Comparison of ENCODE assay signal across 8 mouse cellular contexts in genomic region chr11:32534453-32535075, GRCm38 (mm10). TPM values are rescaled to one million over a fixed set of nuclear protein-coding genes. Genes with fewer than 3 reads are reported as not detected.
A peak's percentile ranks its signal among the peaks of the same experiment; 100 is the strongest.
DNase-seq lines count a peak whose midpoint lies in the region; ATAC-seq and TF ChIP-seq lines count a peak whose summit lies in the region.
"Had no signal": no experiment of that assay in that cellular context is flagged by ENCODE, and none has a peak within 500 bp of the region (broad histone marks: within the 10 kb centered on the region; RNA-seq: fewer than 3 reads in every experiment).

No protein-coding gene starts in this region.

- no peak for ATAC-seq in lung, embryonic 16.5 days (ENCODE audit: low read depth)
- ATAC-seq in embryonic facial prominence, embryonic 15.5 days (ENCODE audit: insufficient number of reproducible peaks, low FRiP score, low TSS enrichment, low read depth): no peak
- ATAC-seq in intestine, embryonic 15.5 days: no peak

- no peaks in the 10 kb centered on the region for H3K27me3 ChIP-seq in lung, embryonic 16.5 days (ENCODE audit: control insufficient read depth, insufficient read depth, low read depth, low read length)
- peaks cover 4% of the 10 kb centered on the region; the same call in 1 of the 2 replicates for H3K27me3 ChIP-seq in embryonic facial prominence, embryonic 15.5 days
- no peaks in the 10 kb centered on the region for H3K27me3 ChIP-seq in intestine, embryonic 15.5 days (replicated peaks)
- no peaks in the 10 kb centered on the region for H3K27me3 ChIP-seq in myocyte (ENCODE audit: control insufficient read depth, insufficient read depth, insufficient read length)

- no peak for DNase-seq in lung, postnatal 25 days (ENCODE audit: low spot score)
- no peak for DNase-seq in left cerebral cortex, adult 9 months (ENCODE audit: low spot score in 2 of 2)
- DNase-seq in yolk sac, embryonic 10.5 days (ENCODE audit: low spot score): no peak
- DNase-seq: adrenal gland, adult 8-10 months had no signal

- peaks cover 48% of the 10 kb centered on the region for H3K79me2 ChIP-seq in myocyte (ENCODE audit: control insufficient read depth, insufficient read depth)

- peak overlapping the region; percentile 49 for H3ac ChIP-seq in myocyte (ENCODE audit: control insufficient read depth, insufficient read length)

- H3K4me1 ChIP-seq in lung, embryonic 16.5 days (replicated peaks; ENCODE audit: control insufficient read depth, insufficient read depth, low read length): peaks cover 24% of the 10 kb centered on the region
- peaks cover 27% of the 10 kb centered on the region for H3K4me1 ChIP-seq in embryonic facial prominence, embryonic 15.5 days
- H3K4me1 ChIP-seq in intestine, embryonic 15.5 days (replicated peaks): peaks cover 31% of the 10 kb centered on the region

- no peak for TF ChIP-seq POLR2A in myocyte (IDR thresholded peaks at IDR 0.05; ENCODE audit: insufficient read length, low read depth)

- H3K27ac ChIP-seq in lung, embryonic 16.5 days (ENCODE audit: low read length): no peak overlapping the region
- H3K27ac ChIP-seq in embryonic facial prominence, embryonic 15.5 days (replicated peaks): no peak overlapping the region
- no peak overlapping the region for H3K27ac ChIP-seq in intestine, embryonic 15.5 days

- no peaks in the 10 kb centered on the region for H3K36me3 ChIP-seq in lung, embryonic 16.5 days (ENCODE audit: control insufficient read depth, insufficient read depth, low read length)
- no peaks in the 10 kb centered on the region for H3K36me3 ChIP-seq in embryonic facial prominence, embryonic 15.5 days
- H3K36me3 ChIP-seq in intestine, embryonic 15.5 days: no peaks in the 10 kb centered on the region
- no peaks in the 10 kb centered on the region for H3K36me3 ChIP-seq in myocyte (ENCODE audit: control insufficient read depth, insufficient read depth)

- no peaks in the 10 kb centered on the region for H3K9me3 ChIP-seq in lung, embryonic 16.5 days (ENCODE audit: control insufficient read depth, low read length)
- no peaks in the 10 kb centered on the region for H3K9me3 ChIP-seq in embryonic facial prominence, embryonic 15.5 days (replicated peaks)
- no peaks in the 10 kb centered on the region for H3K9me3 ChIP-seq in intestine, embryonic 15.5 days

- no peak overlapping the region for H3K9ac ChIP-seq in lung, embryonic 16.5 days (ENCODE audit: low read length)
- H3K9ac ChIP-seq in embryonic facial prominence, embryonic 15.5 days: no peak overlapping the region
- no peak overlapping the region for H3K9ac ChIP-seq in intestine, embryonic 15.5 days

- H3K4me2 ChIP-seq in lung, embryonic 16.5 days (ENCODE audit: low read depth, low read length): peak overlapping the region; percentile 99
- H3K4me2 ChIP-seq in embryonic facial prominence, embryonic 15.5 days (replicated peaks): peak overlapping the region; percentile 98; the same call in 1 of the 2 replicates
- H3K4me2 ChIP-seq in intestine, embryonic 15.5 days (replicated peaks): peak overlapping the region; percentile 99
- peak overlapping the region; percentile 91 for H3K4me2 ChIP-seq in myocyte (ENCODE audit: low read depth)

- WGBS in lung, embryonic 16.5 days: 69% methylated on average over 7 of the region's 7 CpGs
- WGBS in embryonic facial prominence, embryonic 15.5 days: 69% methylated on average over 7 of the region's 7 CpGs
- WGBS in intestine, embryonic 15.5 days: 74% methylated on average over 7 of the region's 7 CpGs

- H3K4me3 ChIP-seq in lung, embryonic 16.5 days (ENCODE audit: low read length): peak overlapping the region; percentile 77; the same call in 1 of the 2 replicates
- H3K4me3 ChIP-seq in embryonic facial prominence, embryonic 15.5 days (replicated peaks): peak overlapping the region; percentile 66; the same call in 1 of the 2 replicates
- H3K4me3 ChIP-seq in intestine, embryonic 15.5 days (replicated peaks): peak overlapping the region; percentile 63; the same call in 1 of the 2 replicates
- peak overlapping the region; percentile 90 for H3K4me3 ChIP-seq in myocyte

TF ChIP-seq in myocyte, 11 proteins besides CTCF, POLR2A, EP300 and RAD21:
- no peak for TF ChIP-seq CEBPB (IDR thresholded peaks at IDR 0.05; ENCODE audit: insufficient read depth, poor library complexity, severe bottlenecking)
- no peak for TF ChIP-seq MYOG (IDR thresholded peaks at IDR 0.05; ENCODE audit: control insufficient read depth in 1 of 3, insufficient read depth in 1 of 3, insufficient read length in 2 of 3, low read depth in 2 of 3)
- TF ChIP-seq MYOD1 (IDR thresholded peaks at IDR 0.05; ENCODE audit: control insufficient read depth in 1 of 3, insufficient read length in 2 of 3, low read depth in 2 of 3): no peak
- no peak for TF ChIP-seq E2F4 (IDR thresholded peaks at IDR 0.05; ENCODE audit: insufficient read depth)
- TF ChIP-seq SRF (IDR thresholded peaks at IDR 0.05; ENCODE audit: control insufficient read depth, insufficient read length, low read depth): no peak
- TF ChIP-seq TCF3 (IDR thresholded peaks at IDR 0.05; ENCODE audit: insufficient read length, low read depth): no peak
- no peak for TF ChIP-seq POLR2AphosphoS2 (IDR thresholded peaks at IDR 0.05; ENCODE audit: insufficient read length, low read depth)
- TF ChIP-seq TCF12 (IDR thresholded peaks at IDR 0.05; ENCODE audit: insufficient read depth, poor library complexity, severe bottlenecking): no peak
- TF ChIP-seq MAX (IDR thresholded peaks at IDR 0.05; ENCODE audit: low read depth): no peak
- TF ChIP-seq USF1 (IDR thresholded peaks at IDR 0.05; ENCODE audit: low read depth): no peak
- TF ChIP-seq REST (IDR thresholded peaks at IDR 0.05; ENCODE audit: insufficient read depth, insufficient read length): no peak

RNA-seq across cellular contexts. Expression of gene Stk10, which starts 1.5 kb away (rescaled TPM):
- polyA plus RNA-seq in lung, embryonic 16.5 days (2015; fragmentation: Nextera tagmentation; extraction: Ambion mirVana): 2.6 and 3.2 TPM in 2 replicates
- 3.5 and 3.7 TPM in 2 replicates for polyA plus RNA-seq in embryonic facial prominence, embryonic 15.5 days (2015; fragmentation: Nextera tagmentation; extraction: Ambion mirVana)
- polyA plus RNA-seq in intestine, embryonic 15.5 days (2015; fragmentation: Nextera tagmentation; extraction: Ambion mirVana): 3.6 and 4.3 TPM in 2 replicates
- 7.1 TPM for polyA plus RNA-seq in myocyte (2012; fragmentation: generic; extraction: Trizol)

RNA-seq across cellular contexts. Expression of gene Efcab9, which starts 2.7 kb away (rescaled TPM):
- polyA plus RNA-seq in lung, embryonic 16.5 days (2015; fragmentation: Nextera tagmentation; extraction: Ambion mirVana): 0.79 TPM in 1 of 2 replicates, not detected in the other
- polyA plus RNA-seq in embryonic facial prominence, embryonic 15.5 days (2015; fragmentation: Nextera tagmentation; extraction: Ambion mirVana): 0.29 TPM in 1 of 2 replicates, not detected in the other
- polyA plus RNA-seq in intestine, embryonic 15.5 days (2015; fragmentation: Nextera tagmentation; extraction: Ambion mirVana): 0.35 and 0.64 TPM in 2 replicates
- 0.08 TPM for polyA plus RNA-seq in myocyte (2012; fragmentation: generic; extraction: Trizol)
